In genomic region chr5:113219876-113220275, GRCm38 (mm10) we compare ENCODE assay signal across 14 mouse cellular contexts. TPM values are rescaled to one million over a fixed set of nuclear protein-coding genes. Genes with fewer than 3 reads are reported as not detected.
DNase-seq lines count a peak whose midpoint lies in the region; ATAC-seq and TF ChIP-seq lines count a peak whose summit lies in the region.
"Had no signal": no experiment of that assay in that cellular context is flagged by ENCODE, and none has a peak within 500 bp of the region (broad histone marks: within the 10 kb centered on the region; RNA-seq: fewer than 3 reads in every experiment).

No protein-coding gene starts in this region.

- H3K4me2 ChIP-seq in heart, embryonic 16.5 days (ENCODE audit: low read depth, low read length): peak overlapping the region; percentile 99; the same call in 1 of the 2 replicates
- peak overlapping the region; percentile 95; the same call in 1 of the 2 replicates for H3K4me2 ChIP-seq in forebrain, postnatal 0 days (ENCODE audit: low read depth)
- peak overlapping the region; percentile 72 for H3K4me2 ChIP-seq in liver, embryonic 15.5 days

- DNase-seq in heart, postnatal 4 days: no peak
- peak; percentile 40 for DNase-seq in ES-CJ7 (ENCODE audit: low read depth, low spot score)
- no peak for DNase-seq in forebrain, postnatal 0 days
- no peak for DNase-seq in cerebellum, postnatal 36 days
- no peak for DNase-seq in cerebellum, adult 11-12 months
- no peak for DNase-seq in MN1 (ENCODE audit: low spot score)
- DNase-seq: gastrocnemius, postnatal 36 days had no signal

- H3K9ac ChIP-seq in heart, embryonic 16.5 days (ENCODE audit: low read length): no peak overlapping the region
- H3K9ac ChIP-seq in forebrain, postnatal 0 days: no peak overlapping the region
- no peak overlapping the region for H3K9ac ChIP-seq in liver, embryonic 15.5 days

- no peak overlapping the region for H3K27ac ChIP-seq in heart, embryonic 16.5 days (ENCODE audit: low read length)
- no peak overlapping the region for H3K27ac ChIP-seq in forebrain, postnatal 0 days (ENCODE audit: low read depth, low read length)
- peak overlapping the region; percentile 72; the same call in 1 of the 2 replicates for H3K27ac ChIP-seq in liver, embryonic 15.5 days (replicated peaks)

- no peaks in the 10 kb centered on the region for H3K36me3 ChIP-seq in heart, embryonic 16.5 days (ENCODE audit: control insufficient read depth, insufficient read depth)
- H3K36me3 ChIP-seq in forebrain, postnatal 0 days (ENCODE audit: insufficient read depth): no peaks in the 10 kb centered on the region
- no peaks in the 10 kb centered on the region for H3K36me3 ChIP-seq in liver, embryonic 15.5 days (replicated peaks)

- peaks cover 4% of the 10 kb centered on the region; the same call in 1 of the 2 replicates for H3K27me3 ChIP-seq in heart, embryonic 16.5 days (ENCODE audit: control insufficient read depth, insufficient read depth, low read length)
- no peaks in the 10 kb centered on the region for H3K27me3 ChIP-seq in forebrain, postnatal 0 days (ENCODE audit: insufficient read depth, low read length)
- peaks cover 30% of the 10 kb centered on the region for H3K27me3 ChIP-seq in liver, embryonic 15.5 days

- 57% methylated on average over 7 of the region's 7 CpGs for WGBS in heart, embryonic 16.5 days
- WGBS in forebrain, postnatal 0 days: 72% methylated on average over 7 of the region's 7 CpGs
- 48% methylated on average over 7 of the region's 7 CpGs for WGBS in liver, embryonic 15.5 days (ENCODE audit: insufficient replicate concordance)

- peaks cover 4% of the 10 kb centered on the region; the same call in 1 of the 2 replicates for H3K9me3 ChIP-seq in heart, embryonic 16.5 days (replicated peaks; ENCODE audit: control insufficient read depth, low read length)
- H3K9me3 ChIP-seq in forebrain, postnatal 0 days (ENCODE audit: low read length): no peaks in the 10 kb centered on the region
- no peaks in the 10 kb centered on the region for H3K9me3 ChIP-seq in liver, embryonic 15.5 days (replicated peaks)

- no peaks in the 10 kb centered on the region; the same call in 1 of the 2 replicates for H3K4me1 ChIP-seq in heart, embryonic 16.5 days (ENCODE audit: control insufficient read depth, insufficient read depth, low read length)
- no peaks in the 10 kb centered on the region for H3K4me1 ChIP-seq in forebrain, postnatal 0 days (ENCODE audit: insufficient read depth)
- peaks cover 28% of the 10 kb centered on the region for H3K4me1 ChIP-seq in liver, embryonic 15.5 days (replicated peaks)

- ATAC-seq in heart, embryonic 16.5 days (replicated peaks; ENCODE audit: extremely low read depth, insufficient read depth, low FRiP score): no peak
- ATAC-seq in forebrain, postnatal 0 days: no peak
- ATAC-seq in liver, embryonic 15.5 days (ENCODE audit: insufficient read depth): no peak

- no peak overlapping the region; the same call in 1 of the 2 replicates for H3K4me3 ChIP-seq in heart, embryonic 16.5 days (ENCODE audit: low read length)
- peak overlapping the region; percentile 74; the same call in 1 of the 2 replicates for H3K4me3 ChIP-seq in forebrain, postnatal 0 days (ENCODE audit: low read depth, low read length)
- peak overlapping the region; percentile 58; the same call in 1 of the 2 replicates for H3K4me3 ChIP-seq in liver, embryonic 15.5 days (replicated peaks)

- no peak for TF ChIP-seq CTCF in forebrain, postnatal 0 days (IDR thresholded peaks at IDR 0.05; ENCODE audit: low read depth)

RNA-seq across cellular contexts. Expression of gene 2900026A02Rik, which starts 1.2 kb away (rescaled TPM):
- 14.9 and 16.4 TPM in 2 replicates for polyA plus RNA-seq in heart, embryonic 16.5 days (2015; fragmentation: Nextera tagmentation; extraction: Ambion mirVana)
- 10 to 100 TPM; 46.8 to 48.3 TPM for total RNA-seq in heart, postnatal 4 days (2021)
- 9.2 and 10.9 TPM in 2 replicates for total RNA-seq in forebrain, postnatal 0 days (2014; rRNA removed)
- polyA plus RNA-seq in forebrain, postnatal 0 days (2015; fragmentation: Nextera tagmentation; extraction: Ambion mirVana): 2.7 and 3.3 TPM in 2 replicates
- 2.0 and 2.8 TPM in 2 replicates for polyA plus RNA-seq in liver, embryonic 15.5 days (2015; fragmentation: Nextera tagmentation; extraction: Ambion mirVana)

RNA-seq across cellular contexts. Expression of gene Tmem211, which starts 6.8 kb away (rescaled TPM):
- polyA plus RNA-seq in heart, embryonic 16.5 days (2015; fragmentation: Nextera tagmentation; extraction: Ambion mirVana): not detected in 2 replicates
- total RNA-seq in heart, postnatal 4 days (2021): not detected
- total RNA-seq in forebrain, postnatal 0 days (2014; rRNA removed): not detected in 2 replicates
- not detected in 2 replicates for polyA plus RNA-seq in forebrain, postnatal 0 days (2015; fragmentation: Nextera tagmentation; extraction: Ambion mirVana)
- not detected in 2 replicates for polyA plus RNA-seq in liver, embryonic 15.5 days (2015; fragmentation: Nextera tagmentation; extraction: Ambion mirVana)
- total RNA-seq: adrenal gland, postnatal 10 days; CH12.LX; common myeloid progenitor, adult 5-6 weeks; gastrocnemius, postnatal 36 days; left cerebral cortex, postnatal 36 days had no signal
- polyA plus RNA-seq: testis, adult 2 months had no signal
